Mouse (Mus musculus) lung, adult 2 months (tissue): ENCODE measurements around the gene Nav2.

Experiments
- CTCF ChIP-seq: fragments of 200-500 bp; IDR thresholded peaks from 2 replicates; pipeline ENCODE4 v1.5.1; 2011; ENCODE audit warnings: mild to moderate bottlenecking, low read length, control low read depth; ENCODE audit not compliant: insufficient read depth
- POLR2A ChIP-seq: fragments of 200-500 bp; IDR thresholded peaks from 2 replicates; pipeline ENCODE4 v1.6.1; 2011; ENCODE audit warnings: low read depth, mild to moderate bottlenecking, control low read depth, low read length, borderline replicate concordance; ENCODE audit errors: extremely low read depth

DNA sequence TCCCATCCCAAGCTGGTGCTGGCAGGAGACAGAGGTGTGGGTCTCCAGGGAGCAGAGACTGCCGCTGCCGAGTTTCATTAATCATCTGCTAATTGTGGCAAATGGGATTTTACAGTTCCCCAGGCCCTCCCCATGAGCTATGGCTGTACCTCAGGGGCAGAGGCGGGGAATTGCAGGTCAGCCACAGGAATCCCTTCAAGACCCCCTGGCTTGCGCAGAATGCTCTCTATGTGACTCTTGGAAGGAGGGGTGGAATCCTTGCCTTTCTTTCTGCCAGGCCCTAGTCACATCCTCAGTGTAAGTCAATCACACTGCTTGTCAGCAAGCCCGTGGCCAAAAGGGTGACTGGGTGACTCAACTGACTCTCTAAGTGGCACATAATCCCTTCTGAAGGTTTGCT, 182.9 kb downstream of the Nav2 start:
- TF ChIP-seq POLR2A, result no peak
- TF ChIP-seq CTCF, result no peak
